Mouse (Mus musculus) ES-Bruce4 (cell line): ENCODE data around the gene Zc2hc1b.

ENCODE experiments used
- CTCF ChIP-seq: IDR thresholded peaks from one replicate; pipeline ENCODE4 v1.8.1; 2011; ENCODE audit warnings: low read depth, low read length
- EP300 ChIP-seq: IDR thresholded peaks from 2 replicates; pipeline ENCODE4 v1.6.1; 2011; ENCODE audit warnings: low read depth, low read length; ENCODE audit not compliant: insufficient read depth
- POLR2A ChIP-seq: IDR thresholded peaks from one replicate; pipeline ENCODE4 v1.8.1; 2011; ENCODE audit warnings: low read length; ENCODE audit not compliant: insufficient read depth

DNA sequence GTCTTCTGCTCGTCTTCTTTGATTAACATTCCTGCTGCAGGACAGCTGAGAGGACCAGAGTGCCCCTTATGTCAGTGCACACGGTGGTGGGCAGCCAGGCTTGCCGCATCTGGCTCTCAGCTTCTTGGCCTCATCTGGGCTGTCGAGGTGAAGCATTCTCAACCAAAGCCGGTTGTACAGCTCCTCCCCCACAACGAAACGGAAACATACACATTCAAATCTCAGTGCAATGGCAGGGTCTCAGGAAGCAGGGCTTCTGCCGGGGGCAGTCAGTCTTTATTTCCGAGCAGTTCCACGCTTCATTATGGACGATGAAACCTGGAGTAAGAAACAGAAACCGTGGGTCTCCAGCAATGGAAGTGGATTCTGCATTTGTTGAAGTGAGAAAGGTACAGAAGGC lies 36.1 kb upstream of the Zc2hc1b start:
- no peak for TF ChIP-seq CTCF
- TF ChIP-seq POLR2A = no peak
- TF ChIP-seq EP300 = no peak
